Mouse (Mus musculus) megakaryocyte, adult 5-6 weeks (primary cell): Measurements from ENCODE around the gene Cep89. TPM values are rescaled to one million over a fixed set of nuclear protein-coding genes. Genes with fewer than 3 reads are reported as not detected.

Experiments
- ATAC-seq: 2 replicates; pipeline ENCODE4 v1.8.0; 2016; ENCODE audit warnings: mild to moderate bottlenecking, inconsistent platforms; ENCODE audit not compliant: poor library complexity, severe bottlenecking
- total RNA-seq, 2 experiments: library from RNA; stranded (forward) in 1 of 2; stranded (reverse) in 1 of 2; fragments of 153-499, 151-499 nt in 1 of 2; fragments of 221-1000, 200-1000 nt in 1 of 2; gene quantifications; 2 replicates each; pipeline versions ENCODE4 v1.2.3 to v1.2.4; 2015 to 2017

Gene Cep89
- total RNA-seq, 2 experiments from 2014 or later, result 5.7 to 9.6 TPM

DNA sequence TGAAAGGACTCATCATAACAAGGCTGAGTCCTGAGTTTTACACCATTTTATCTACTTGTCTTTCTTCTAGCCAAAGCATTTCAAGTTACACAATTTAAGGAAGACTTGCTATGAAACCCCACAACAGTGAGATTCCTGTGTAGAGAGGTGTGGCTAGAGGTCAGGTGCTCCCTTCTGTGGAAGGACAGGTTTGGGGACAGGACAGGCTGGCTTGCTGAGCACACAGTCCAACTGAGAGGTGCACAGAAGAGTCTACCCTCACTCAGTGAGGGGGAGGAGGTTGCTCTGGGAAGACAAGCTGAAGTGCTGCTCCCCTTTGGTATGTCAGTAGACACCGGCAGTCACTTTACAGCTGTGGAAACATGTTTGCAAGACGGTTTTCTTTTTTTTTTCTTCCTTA, 79.6 kb downstream of the Cep89 start:
- ATAC-seq, result no peak

DNA sequence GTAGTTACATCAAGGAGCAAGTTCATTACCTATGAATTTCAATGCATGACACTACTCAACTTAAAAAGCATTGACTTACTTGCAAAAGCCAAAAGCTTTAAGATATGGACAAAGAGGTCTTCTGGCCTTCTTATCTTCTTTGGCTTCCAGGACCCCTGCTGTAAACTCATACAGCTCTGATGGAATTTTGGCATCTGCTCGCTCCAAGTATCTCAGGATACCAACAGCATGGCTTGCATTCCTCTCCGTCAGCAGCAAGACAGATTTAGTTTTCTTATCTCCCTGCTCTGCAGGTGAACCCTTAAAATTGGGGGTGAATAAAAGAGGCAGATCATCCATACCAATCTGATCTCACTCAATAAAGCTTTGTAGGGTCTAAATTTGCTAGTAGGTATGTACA, 88.3 kb downstream of the Cep89 start:
- ATAC-seq, result no peak

GRCm38 (mm10) chr7:35486553-35486952, 89.7 kb downstream of the Cep89 start:
- no peak for ATAC-seq

Other genes with a start within 250 kb of the Cep89 start
- gene Slc7a10, start 210.7 kb upstream of the Cep89 start, total RNA-seq (2015), result not detected in 2 replicates
- not detected in 2 replicates for gene Slc7a10, start 210.7 kb upstream of the Cep89 start, total RNA-seq (2017)
- not detected in 2 replicates for gene Lrp3, start 181.5 kb upstream of the Cep89 start, total RNA-seq (2015)
- gene Lrp3, start 181.5 kb upstream of the Cep89 start, total RNA-seq (2017), result not detected in 2 replicates
- 7.2 and 7.7 TPM in 2 replicates for gene Gpatch1, start 78.6 kb upstream of the Cep89 start, total RNA-seq (2015)
- gene Gpatch1, start 78.6 kb upstream of the Cep89 start, total RNA-seq (2017), result 7.2 TPM in 2 replicates
- gene Rhpn2, start 62.9 kb upstream of the Cep89 start, total RNA-seq (2015), result not detected in 2 replicates
- gene Rhpn2, start 62.9 kb upstream of the Cep89 start, total RNA-seq (2017), result not detected in 2 replicates
- 10.8 and 12.2 TPM in 2 replicates for gene Faap24, start 199 bp upstream of the Cep89 start, total RNA-seq (2015)
- gene Faap24, start 199 bp upstream of the Cep89 start, total RNA-seq (2017), result 5.5 and 11.1 TPM in 2 replicates
- gene Slc7a9, start 51.8 kb downstream of the Cep89 start, total RNA-seq (2015), result not detected in 2 replicates
- gene Slc7a9, start 51.8 kb downstream of the Cep89 start, total RNA-seq (2017), result not detected in 2 replicates
- gene Tdrd12, start 140.7 kb downstream of the Cep89 start, total RNA-seq (2015), result not detected in 2 replicates
- not detected in 2 replicates for gene Tdrd12, start 140.7 kb downstream of the Cep89 start, total RNA-seq (2017)
- 39.6 and 46.4 TPM in 2 replicates for gene Nudt19, start 159.3 kb downstream of the Cep89 start, total RNA-seq (2015)
- 21.1 and 22.2 TPM in 2 replicates for gene Nudt19, start 159.3 kb downstream of the Cep89 start, total RNA-seq (2017)
- gene Rgs9bp, start 188.5 kb downstream of the Cep89 start, total RNA-seq (2015), result 0.09 TPM in 1 of 2 replicates, not detected in the other
- 0.04 and 0.11 TPM in 2 replicates for gene Rgs9bp, start 188.5 kb downstream of the Cep89 start, total RNA-seq (2017)
- gene Ankrd27, start 189.2 kb downstream of the Cep89 start, total RNA-seq (2015), result 11.6 and 16.8 TPM in 2 replicates
- 17.0 and 21.4 TPM in 2 replicates for gene Ankrd27, start 189.2 kb downstream of the Cep89 start, total RNA-seq (2017)